Mouse (Mus musculus): ENCODE results near the gene Prkca.

DNA sequence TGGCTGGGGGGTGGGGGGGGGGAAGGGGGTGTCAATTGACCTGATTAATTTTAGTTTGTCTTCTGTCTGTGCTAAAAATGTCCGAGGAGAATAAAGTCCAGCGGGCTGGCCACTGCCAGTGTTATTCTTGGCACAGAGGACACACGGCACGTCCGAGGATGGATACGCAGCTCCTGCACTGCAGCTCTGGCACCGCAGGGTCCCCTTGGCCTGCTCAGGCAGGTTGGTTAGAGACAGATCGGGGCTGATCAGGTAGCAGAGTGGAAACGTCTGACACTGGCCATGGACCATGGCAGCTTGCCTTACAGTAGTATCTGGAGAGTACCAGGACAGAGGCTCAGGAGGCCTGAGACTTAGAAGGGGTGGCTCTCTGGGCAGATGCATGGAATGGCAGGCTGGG is 393.5 kb downstream of the Prkca start:
- TF ChIP-seq EP300 (IDR thresholded peaks at IDR 0.05; ENCODE audit: low read depth in 1 of 2, low read length in 2 of 2) (no peak), CTCF (IDR thresholded peaks at IDR 0.05 in 2 of 3, conservative IDR thresholded peaks at IDR 0.05 in 1 of 3; ENCODE audit: control insufficient read depth in 1 of 3, insufficient read depth in 1 of 3, low read depth in 2 of 3, low read length in 3 of 3, poor library complexity in 1 of 3, severe bottlenecking in 1 of 3) (no peak), KAT2A (conservative IDR thresholded peaks at IDR 0.05; ENCODE audit: low read depth, low read length) (no peak), E2F4 (IDR thresholded peaks at IDR 0.05; ENCODE audit: borderline replicate concordance, low read depth, low read length) (no peak), MAFK (IDR thresholded peaks at IDR 0.05; ENCODE audit: borderline replicate concordance, low read depth, low read length) (no peak), POLR2AphosphoS5 (IDR thresholded peaks at IDR 0.05; ENCODE audit: borderline replicate concordance, low read depth, low read length) (no peak), TAL1 (IDR thresholded peaks at IDR 0.05; ENCODE audit: low read length) (no peak), ZNF384 (IDR thresholded peaks at IDR 0.05; ENCODE audit: low read depth, low read length) (no peak), ZMIZ1 (IDR thresholded peaks at IDR 0.05; ENCODE audit: low read depth, low read length) (no peak), USF2 (IDR thresholded peaks at IDR 0.05; ENCODE audit: borderline replicate concordance in 1 of 2, insufficient read depth in 1 of 2, low read depth in 1 of 2, low read length in 2 of 2) (no peak)

Data from MEL (cell line).